Mouse (Mus musculus) spleen, postnatal 4 days (tissue): ENCODE data around the gene Auh.

ENCODE experiments used
- DNase-seq, 2 experiments: peaks; one replicate each; pipeline ENCODE4 v3.0.0; 2022; ENCODE audit warnings: low spot score in 2 of 2

The Auh gene

DNA sequence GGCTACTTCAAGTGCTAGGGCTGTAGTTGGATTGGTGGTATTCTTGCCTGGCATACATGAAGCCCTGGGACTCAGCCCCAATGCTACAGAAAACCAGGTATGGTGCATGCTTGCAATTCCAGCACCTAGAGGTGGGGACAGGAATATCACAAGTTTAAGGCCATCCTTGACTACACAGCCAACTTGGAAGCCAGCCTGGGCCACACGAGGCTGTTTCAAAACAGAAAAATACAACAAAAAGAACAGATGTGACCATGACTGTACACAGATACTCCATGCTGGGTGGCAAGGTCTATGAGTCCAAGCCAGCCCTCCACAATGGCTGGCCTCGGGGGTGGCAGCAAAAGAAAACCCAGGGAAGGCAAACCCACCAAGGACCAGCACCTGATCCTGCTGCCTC is 95.7 kb downstream of the Auh start:
- DNase-seq = no peak

DNA sequence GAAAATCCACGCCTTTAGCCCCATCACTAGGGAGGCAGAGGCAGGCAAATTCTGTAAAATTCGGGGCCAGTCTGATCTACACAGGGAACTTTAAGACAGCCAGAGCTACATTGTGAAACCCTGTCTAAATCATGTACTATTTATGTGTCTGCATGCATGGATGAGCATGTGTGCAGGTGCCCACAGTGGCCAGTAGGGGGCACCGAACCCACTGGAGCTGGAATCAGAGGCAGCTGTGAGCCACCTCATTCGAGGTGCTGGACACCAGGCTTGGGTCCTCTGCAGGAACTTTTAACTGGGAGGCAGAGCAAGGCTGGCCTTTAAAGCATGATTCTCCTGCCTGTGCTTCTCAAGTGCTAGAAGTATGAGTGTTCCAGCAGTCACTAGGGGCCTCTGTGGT is 96.3 kb downstream of the Auh start:
- DNase-seq = peak; percentile 46 to 77

DNA sequence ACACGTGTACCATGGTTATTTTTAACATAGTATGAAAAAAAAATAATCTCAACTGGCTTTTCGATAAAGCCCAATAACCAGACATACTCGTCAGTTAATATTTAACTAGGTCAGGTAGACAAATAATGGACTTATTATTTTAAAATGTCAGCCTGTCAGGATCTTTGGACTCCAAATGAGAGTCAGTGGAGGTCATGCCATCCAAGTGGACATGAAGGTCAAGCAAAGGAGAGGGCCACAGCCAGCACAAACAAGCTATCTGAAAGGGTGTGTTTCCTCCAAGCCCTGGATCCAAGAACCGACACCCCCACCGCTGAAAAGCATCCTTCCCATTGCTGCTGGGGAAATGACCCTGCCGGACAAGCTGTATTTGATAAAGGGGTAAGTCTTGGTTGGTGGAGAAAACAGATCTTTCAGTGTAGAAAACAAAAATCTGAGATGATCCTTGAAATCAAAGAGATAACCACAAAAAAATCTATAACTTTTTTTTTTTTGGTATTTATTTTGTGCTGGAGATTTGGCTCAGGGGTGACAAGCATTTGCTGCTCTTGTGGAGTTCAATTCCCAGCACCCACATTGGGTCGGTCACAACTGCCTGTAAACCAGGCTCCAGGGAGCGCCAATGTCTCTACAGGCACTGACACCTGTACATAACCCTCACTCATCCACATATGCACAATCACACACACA is 96.9 kb downstream of the Auh start:
- DNase-seq = no peak

DNA sequence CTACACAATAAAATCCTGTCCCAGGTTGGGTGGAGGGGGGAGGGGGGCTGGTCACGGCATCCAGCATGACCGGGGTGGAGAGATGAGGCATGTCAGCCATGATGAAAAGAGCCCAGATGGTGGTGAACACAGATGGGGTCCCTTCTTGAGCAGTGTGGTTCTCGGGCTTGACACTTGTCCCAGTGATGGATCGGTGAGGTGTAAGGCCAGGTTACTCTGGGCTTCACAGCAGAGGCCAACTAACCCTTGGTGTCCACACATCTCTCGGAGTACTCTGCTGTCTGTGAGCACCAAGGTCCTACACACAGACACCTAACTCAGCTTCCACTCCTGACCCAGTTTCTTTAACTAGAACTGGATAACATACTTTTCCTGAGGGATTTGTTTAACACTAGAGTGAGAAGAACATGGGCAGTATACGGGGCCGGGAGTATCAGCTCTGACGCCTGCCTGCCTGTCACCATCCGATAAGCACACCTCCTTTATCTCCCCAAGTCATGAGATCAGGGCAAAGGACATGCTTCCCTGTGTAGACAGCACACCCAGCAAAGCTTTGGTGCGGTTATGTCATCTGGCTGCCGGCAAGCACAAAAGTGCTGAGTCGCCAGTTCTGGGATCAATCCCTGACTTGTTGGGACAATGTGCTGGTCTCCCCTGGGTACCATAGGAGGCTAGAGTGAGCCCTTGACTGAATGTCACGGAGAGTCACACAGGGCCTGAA is 98.3 kb downstream of the Auh start:
- peak; percentile 64 to 71 for DNase-seq

DNA sequence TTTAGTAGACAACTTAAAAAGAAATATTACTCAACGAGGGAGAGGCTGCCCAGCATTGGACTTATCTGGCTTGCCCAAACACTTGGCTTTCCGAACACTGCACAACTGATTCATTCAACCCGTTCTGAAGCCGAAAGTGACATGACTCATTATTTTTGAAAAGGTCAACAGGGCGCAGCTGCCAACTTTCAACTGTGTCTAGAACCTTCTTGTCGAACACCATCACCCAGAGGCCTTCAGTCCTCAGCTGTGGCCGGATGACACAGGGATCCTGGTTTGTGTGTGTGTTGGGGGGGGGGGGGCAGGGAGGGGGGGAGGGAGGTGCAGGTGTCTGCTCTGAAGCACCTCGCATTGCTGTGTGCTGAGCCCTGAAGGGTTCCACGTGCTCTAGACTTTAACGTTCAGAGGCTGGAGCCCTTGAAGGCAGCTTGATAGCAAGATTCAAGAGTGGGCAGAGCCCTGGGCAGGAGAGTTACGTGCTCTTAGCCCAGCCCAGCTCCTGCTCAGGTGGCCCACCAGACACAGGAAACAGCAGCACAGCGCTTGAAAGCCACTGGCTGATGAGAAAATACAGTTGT is 100.4 kb downstream of the Auh start:
- no peak for DNase-seq

DNA sequence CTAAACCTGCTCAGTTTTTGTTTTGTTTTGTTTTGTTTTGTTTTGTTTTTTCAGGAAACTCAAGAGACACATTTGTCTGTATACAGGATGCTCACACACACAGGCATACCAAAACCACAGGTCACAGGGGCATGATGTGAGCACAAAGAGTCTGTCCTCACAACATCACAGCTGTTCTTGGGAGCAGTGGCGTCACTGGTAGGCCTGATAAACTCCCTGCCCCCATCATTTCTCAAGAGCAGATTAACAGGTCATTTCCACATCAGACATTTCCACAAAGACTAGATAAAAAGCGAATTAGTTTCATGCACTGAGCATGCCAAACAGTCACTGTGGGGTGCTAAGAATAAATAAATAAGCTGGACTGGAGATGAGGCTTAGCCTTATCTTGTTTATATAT is 101.3 kb downstream of the Auh start:
- no peak for DNase-seq

DNA sequence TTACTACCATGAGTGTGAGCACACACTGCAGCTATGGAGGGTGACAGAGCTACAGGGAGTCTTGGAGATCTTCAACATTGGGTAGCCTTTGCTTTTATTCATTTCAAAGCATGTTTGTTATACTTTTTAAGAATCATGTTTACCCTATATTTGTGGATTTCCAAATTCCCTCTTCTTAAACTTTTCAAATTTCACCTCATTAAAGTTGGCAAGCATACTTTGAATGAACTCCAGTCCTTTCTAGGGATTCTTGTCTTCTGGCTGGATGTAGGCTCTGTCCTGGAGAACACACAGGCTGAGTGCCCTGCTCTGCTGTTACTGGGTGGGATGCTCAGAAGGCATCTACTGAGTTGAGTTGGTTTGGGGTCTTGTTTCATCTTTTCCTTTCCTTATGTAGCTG is 102.8 kb downstream of the Auh start:
- DNase-seq = no peak

DNA sequence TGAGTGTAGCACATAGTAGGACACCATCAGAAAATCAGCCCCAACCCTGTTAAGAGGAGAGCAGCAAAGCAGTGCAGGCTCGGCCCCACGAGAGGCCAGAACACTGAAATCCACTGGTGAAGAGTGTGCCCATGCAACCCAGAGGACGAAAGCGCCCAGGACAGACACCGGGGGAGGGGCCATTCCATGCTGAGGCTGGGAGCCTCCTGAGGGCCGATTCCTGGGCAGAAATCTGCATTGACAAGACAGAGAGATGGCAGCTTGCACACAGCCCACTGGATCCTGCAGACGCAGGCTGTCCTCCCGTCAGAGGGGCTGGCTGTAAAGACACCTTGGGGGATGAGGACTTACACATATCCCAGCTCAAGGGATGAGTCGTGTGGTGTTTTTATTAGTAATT is 104.7 kb downstream of the Auh start:
- DNase-seq = no peak

DNA sequence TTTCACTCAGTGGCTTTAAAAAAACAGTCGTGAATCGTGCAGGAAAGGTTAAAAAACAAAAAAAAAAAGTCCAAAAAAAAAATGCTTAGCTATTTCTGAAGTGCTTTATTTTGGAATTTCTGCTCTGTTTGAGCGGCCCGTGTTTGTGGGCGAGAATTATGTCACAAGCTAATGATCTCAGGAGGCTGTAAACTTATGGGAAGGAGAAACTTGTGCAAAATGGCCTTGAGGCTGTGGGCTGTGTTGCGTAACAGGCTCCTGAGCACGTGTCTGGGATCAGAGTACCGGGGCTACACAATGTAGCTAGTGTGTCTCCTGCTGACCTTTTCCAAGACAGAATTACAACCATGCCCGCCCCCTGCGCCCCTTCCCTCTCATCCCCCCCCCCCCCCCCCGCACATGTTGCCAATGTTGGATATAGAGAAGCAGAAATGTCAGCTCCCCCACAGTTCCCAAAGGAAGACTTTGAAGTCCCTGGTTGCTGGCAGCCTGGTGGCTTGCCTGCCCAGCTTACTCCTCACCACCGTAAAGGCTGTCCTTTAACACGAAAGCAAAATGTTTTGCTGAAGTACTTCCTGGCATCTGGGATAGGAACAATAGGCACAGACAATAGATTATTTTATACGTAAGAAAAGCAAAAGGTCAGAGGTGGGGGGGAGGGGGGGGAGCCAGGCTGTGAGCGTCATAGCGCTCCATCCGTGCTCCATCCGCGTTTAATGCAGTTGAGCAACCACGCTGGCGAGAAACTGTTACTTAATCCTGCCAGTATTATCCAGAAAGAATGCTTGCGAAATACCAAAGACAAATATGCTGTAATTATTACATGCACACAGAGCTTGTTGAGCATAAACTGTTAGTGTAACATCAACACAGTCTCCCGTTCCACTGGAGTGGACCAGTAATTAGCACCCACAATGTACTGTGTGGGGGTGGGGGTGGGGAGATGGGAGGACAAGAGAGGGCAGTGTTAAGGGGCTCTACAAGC is 107.0 kb downstream of the Auh start:
- no peak for DNase-seq

DNA sequence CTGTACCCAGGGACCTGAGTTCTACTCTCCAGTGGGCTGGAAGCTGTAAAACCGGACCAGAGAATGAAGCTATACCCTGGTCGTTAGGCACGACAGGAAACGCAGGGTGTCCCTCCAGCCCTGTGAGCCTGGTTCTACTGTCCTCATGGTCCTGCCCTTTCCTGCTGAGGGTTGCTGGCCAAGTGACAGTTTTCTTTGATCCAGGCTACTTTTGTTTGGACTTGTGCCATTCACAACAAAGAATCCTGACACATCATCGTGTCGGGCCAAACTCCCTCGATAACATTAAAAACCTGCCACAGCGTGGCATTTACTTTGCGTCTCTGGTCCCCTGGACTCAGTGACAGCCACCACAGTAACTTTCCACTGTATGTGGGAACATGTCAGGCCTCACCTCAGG is 107.9 kb downstream of the Auh start:
- DNase-seq = no peak

DNA sequence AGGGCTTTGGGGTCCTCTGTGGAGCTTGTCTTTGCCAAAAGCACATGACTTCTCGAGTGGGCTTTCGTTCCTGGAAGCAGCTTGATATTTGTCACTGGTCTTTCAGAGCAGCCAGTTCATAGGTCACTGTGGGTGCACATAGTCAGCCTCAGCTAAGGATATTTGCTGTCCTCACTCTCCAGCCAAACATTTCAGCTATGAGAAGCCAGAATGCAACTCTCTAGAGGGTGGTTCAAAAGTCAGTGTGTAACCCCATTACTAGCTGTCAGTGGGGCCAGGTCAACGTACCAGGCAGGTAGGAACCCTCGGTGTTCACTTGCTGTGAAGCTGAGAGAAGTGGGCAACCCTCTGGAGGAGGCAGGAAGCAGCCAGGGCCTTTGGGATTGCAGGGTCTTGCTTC is 109.6 kb downstream of the Auh start:
- DNase-seq = no peak

DNA sequence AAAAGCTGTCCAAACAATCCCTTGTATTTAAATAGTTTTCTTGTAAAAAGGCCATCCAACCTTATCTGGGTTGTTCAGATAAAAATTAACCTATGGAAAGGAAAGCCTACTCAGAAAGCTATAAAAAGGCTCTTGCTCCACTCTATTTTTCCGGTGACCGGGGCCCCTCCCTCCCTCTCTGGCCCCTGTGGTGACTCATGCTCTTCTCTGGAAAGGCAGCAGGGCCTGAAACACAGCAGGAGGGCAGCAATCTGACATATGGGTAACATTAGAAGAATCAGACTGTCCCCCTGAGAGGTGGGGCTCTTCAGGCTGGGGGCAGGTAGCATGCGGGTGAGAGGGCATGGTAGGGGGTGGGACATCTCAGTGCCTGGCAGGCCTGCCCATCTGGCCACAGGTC is 110.7 kb downstream of the Auh start:
- no peak for DNase-seq

DNA sequence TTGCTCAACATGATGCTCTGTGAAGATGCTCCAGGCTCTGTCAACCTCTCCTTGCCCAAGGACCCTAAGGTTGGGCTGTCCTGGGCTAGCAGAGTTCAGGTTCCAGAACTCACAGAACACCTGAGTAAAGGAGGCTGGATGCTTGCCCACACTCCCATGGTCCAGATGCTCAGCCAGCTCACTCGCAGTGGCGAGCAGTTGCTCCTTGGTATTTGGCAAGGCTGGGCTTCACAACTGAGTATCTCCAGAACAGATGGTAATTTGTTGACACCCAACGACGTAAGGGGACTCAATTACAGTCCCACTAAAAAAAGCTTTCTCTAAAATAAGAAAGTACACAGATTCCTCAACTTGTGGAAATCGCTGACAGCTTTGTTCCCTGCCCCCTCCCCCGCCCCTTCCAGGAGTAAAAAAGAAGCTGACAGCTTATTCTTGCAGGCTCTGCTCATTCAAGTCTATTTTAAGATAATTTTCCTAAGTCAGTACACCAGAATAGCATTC is 111.4 kb downstream of the Auh start:
- DNase-seq = no peak

DNA sequence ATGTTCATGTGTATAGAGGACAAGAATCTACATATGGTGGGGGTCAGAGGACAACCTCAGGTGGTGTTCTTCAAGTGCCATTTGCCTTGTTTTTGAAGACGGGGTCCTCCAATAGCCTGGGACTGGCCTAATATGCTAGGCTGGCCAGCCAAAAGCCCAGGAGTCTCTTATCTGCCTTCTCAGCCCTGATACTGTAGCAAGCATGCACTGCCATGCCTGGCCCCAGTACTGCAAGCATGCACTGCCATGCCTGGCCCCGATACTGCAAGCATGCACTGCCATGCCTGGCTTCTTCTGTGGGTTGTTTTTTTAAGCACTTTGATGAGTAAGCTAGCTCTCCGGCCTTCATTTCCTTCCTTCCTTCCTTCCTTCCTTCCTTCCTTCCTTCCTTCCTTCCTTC is 115.7 kb downstream of the Auh start:
- no peak for DNase-seq

DNA sequence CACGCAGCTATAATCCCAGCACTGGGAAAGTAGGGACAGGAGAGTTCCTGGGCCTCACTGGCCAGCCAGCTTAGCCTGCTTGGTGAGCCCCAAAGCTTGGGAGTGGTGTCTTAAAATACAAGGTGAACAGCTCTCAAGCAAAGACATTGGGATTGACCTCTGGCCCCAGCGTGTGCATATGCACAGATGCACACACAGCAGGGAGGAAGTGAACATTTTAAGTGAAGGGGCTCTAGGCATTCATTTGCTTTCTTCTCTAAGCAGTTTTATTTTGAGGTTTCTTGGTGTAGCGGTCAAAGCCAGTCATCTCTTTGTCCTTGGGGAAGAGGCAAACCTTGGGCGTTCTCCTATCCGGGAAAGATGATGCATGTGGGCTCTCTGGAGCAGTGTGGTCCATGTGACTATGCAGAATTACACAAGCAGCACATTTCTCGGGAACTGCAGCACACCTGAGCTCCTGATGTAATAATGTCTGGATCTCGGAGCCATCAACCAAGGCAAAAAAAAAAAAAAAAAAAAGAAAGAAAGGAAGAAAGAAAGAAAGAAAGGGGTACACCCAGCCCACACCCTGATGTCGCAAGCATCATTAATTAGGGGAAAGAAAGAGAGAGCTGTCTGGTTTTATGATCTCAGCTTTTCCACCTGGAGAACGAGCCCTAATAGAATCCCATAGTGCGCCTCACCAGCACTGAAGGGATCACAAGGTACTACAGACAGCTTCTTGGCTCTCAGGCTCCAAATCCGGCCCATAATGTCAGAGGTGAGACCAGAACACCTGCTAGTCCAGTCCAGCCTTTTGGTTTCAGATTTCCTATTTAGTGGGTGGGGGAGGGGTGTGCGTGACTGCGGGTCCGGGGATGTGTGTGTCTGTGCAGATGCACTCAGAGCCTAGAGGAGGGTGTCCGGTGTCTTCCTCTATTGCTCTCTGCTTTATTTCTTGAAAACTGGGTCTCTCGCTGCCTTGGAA is 116.6 kb downstream of the Auh start:
- DNase-seq = no peak

DNA sequence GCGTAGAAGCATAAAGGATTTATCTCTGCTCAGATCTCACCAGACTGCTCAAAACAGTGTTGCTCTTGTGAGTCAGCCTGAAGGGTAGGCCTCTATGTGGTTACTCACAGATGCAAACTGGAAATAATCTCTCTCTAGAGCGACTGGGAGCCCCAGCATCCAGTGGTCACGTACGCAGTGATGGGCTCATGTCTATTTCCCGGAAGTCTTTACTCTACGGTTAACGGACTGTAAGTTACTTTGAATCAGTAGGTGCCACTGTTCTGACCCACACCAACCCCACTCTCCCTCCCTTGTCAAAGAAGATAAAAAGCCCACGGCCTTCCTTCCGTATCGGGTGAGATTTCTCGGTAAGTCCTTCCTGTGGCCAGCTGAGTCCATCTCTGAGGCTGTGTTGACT is 121.8 kb downstream of the Auh start:
- no peak for DNase-seq

DNA sequence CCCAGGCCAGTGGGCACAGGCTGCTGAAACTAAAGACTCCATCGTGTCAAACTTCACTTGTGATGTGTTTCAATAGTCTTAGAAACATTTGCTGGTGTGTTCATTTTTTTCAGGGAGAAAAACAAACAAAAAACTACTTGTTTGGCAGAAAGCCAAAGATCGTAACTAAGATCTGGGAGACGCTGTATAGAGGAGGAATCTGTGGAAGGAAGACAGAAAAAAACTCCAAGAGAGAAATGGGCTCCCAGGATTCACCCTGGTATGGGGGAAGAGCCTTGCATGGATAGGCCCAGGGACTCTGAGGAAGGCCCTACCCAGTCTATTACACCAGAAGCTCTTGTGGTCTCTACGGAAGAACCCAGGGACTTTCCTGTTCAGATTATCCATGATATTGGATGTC is 123.5 kb downstream of the Auh start:
- DNase-seq = no peak

DNA sequence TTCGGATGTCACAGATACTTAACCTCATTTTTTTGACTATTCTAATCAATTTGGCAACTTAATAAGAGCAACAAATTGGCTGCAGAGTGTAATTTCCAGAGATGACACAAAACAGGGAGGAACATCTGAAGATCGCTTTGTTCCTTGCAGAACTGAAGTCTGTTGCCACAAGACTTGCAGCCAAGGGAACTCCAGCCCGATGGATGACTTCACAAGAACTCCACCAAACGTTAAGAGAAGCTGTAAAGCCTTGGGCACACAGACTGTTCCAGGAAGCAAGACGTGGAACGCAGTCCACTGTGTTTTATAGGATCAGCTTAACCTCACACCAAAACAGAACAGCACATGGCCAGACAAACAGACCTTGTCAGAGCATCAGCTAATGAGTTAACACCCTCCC is 123.9 kb downstream of the Auh start:
- DNase-seq = no peak

DNA sequence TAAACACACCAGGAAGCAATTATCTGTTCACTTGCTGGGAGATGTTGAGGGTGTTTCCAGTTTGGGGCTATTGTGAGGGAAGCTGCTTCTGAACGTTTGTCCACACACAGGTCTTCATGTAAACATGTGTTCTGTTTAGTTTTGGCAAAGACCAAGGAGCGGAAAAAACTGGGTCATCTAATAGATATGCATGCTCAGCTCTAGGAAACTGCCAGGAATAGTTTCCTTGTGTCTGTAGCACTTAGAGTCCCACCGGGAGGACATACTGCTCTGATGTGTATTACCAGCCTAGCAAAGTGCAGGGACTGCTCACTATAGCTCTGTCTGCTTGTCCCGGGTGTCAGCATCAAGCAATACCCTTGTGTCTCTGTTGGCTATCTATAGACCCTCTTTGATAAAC is 127.0 kb downstream of the Auh start:
- no peak for DNase-seq

DNA sequence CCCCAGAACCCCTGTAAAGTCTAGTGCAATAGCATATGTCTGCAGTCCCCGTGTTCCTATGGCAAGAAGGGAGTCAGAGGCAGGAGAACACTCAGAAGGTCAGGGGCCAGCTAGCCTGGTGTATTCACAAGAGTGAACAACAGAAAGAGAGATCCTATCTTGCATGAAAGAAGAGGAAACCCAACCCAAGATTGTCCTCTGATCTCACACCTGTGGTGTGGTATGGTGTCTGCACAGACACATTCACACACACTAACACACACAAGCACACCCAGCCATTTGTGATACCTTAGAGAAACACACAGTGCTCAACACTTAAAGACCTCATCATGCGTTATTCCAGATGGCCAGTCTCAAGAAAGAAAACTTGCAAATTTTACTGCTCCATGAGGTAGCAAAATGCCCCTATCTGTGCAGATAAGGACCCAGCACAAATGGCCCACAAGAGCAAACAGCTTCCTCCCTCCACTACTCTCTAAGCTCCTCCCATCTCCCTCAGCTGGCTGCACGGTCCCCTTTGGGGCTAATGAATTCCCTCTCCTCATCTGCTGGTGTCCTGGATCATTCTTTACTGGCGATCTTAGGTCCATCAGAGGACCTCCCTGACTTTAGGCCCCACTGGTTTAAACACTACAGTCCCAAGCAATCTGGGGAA is 128.7 kb downstream of the Auh start:
- no peak for DNase-seq
